Mouse (Mus musculus) thymus, postnatal 10 days (tissue): ENCODE measurements at regions not wholly inside any gene's neighbourhood (a gene's known extent, or its start where the extent isn't known, plus 50 kb on each side); places are given as distances from the start of the nearest gene placed in this dataset.

ENCODE experiments used
- DNase-seq, 2 experiments: peaks; one replicate each; pipeline ENCODE4 v3.0.0; 2021; ENCODE audit warnings: low spot score in 2 of 2

- no peak for DNase-seq
Observed at GRCm38 (mm10) chr19:14789992-14790391, 192.1 kb upstream of the Tle4 start.

- DNase-seq = no peak
Observed at GRCm38 (mm10) chr19:14788630-14789029, 190.8 kb upstream of the Tle4 start.

- no peak for DNase-seq
Observed at GRCm38 (mm10) chr19:14786868-14787267, 189.0 kb upstream of the Tle4 start.

GRCm38 (mm10) chr19:14785661-14786060, 187.8 kb upstream of the Tle4 start:
- DNase-seq = no peak

GRCm38 (mm10) chr19:14777709-14778108, 179.9 kb upstream of the Tle4 start:
- DNase-seq = no peak

- DNase-seq = no peak
Observed at GRCm38 (mm10) chr19:14777198-14777597, 179.3 kb upstream of the Tle4 start.

- DNase-seq = no peak
Observed at GRCm38 (mm10) chr19:14776791-14777190, 178.9 kb upstream of the Tle4 start.

- no peak for DNase-seq
Observed at GRCm38 (mm10) chr19:14772794-14773193, 174.9 kb upstream of the Tle4 start.

- no peak for DNase-seq
Observed at GRCm38 (mm10) chr19:14752646-14753045, 154.8 kb upstream of the Tle4 start.

GRCm38 (mm10) chr19:14742361-14742760, 144.5 kb upstream of the Tle4 start:
- no peak for DNase-seq

GRCm38 (mm10) chr19:14740936-14741335, 143.1 kb upstream of the Tle4 start:
- no peak for DNase-seq

- DNase-seq = no peak
Observed at GRCm38 (mm10) chr19:14740139-14740538, 142.3 kb upstream of the Tle4 start.

GRCm38 (mm10) chr19:14736514-14736913, 138.7 kb upstream of the Tle4 start:
- no peak for DNase-seq

- no peak for DNase-seq
Observed at GRCm38 (mm10) chr19:14725329-14725728, 127.5 kb upstream of the Tle4 start.

GRCm38 (mm10) chr19:14724637-14725036, 126.8 kb upstream of the Tle4 start:
- no peak for DNase-seq

GRCm38 (mm10) chr19:14705791-14706190, 107.9 kb upstream of the Tle4 start:
- DNase-seq = no peak

- DNase-seq = no peak
Observed at GRCm38 (mm10) chr19:14701116-14701515, 103.3 kb upstream of the Tle4 start.

GRCm38 (mm10) chr19:14695369-14695768, 97.5 kb upstream of the Tle4 start:
- peak; percentile 10 to 13 for DNase-seq

- peak in 1 of 2 experiments; percentile 30 for DNase-seq
Observed at GRCm38 (mm10) chr19:14692183-14692582, 94.3 kb upstream of the Tle4 start.

- DNase-seq = no peak
Observed at GRCm38 (mm10) chr19:14685628-14686027, 87.8 kb upstream of the Tle4 start.

GRCm38 (mm10) chr19:14684669-14685068, 86.8 kb upstream of the Tle4 start:
- no peak for DNase-seq

GRCm38 (mm10) chr19:14681306-14681705, 83.5 kb upstream of the Tle4 start:
- no peak for DNase-seq

- DNase-seq = no peak
Observed at GRCm38 (mm10) chr19:14679776-14680175, 81.9 kb upstream of the Tle4 start.

GRCm38 (mm10) chr19:14678584-14678983, 80.7 kb upstream of the Tle4 start:
- no peak for DNase-seq

GRCm38 (mm10) chr19:14676929-14677328, 79.1 kb upstream of the Tle4 start:
- DNase-seq = no peak
